In genomic region chr2:119846929-119847328, GRCm38 (mm10) we compare ENCODE assay signal across 10 mouse cellular contexts. TPM values are rescaled to one million over a fixed set of nuclear protein-coding genes. Genes with fewer than 3 reads are reported as not detected.
DNase-seq lines count a peak whose midpoint lies in the region; ATAC-seq and TF ChIP-seq lines count a peak whose summit lies in the region.
"Had no signal": no experiment of that assay in that cellular context is flagged by ENCODE, and none has a peak within 500 bp of the region (broad histone marks: within the 10 kb centered on the region; RNA-seq: fewer than 3 reads in every experiment).

No protein-coding gene starts in this region.

- no peaks in the 10 kb centered on the region for H3K9me3 ChIP-seq in midbrain, postnatal 0 days (ENCODE audit: low read length)
- 0 out of 2 replicates have a peak, but pooled peaks cover 3% of the 10 kb centered on the region for H3K9me3 ChIP-seq in midbrain, embryonic 10.5 days (replicated peaks)
- H3K9me3 ChIP-seq in hindbrain, embryonic 11.5 days (ENCODE audit: control insufficient read depth, low read length), result no peaks in the 10 kb centered on the region

- no peaks in the 10 kb centered on the region for H3K27me3 ChIP-seq in midbrain, postnatal 0 days (ENCODE audit: insufficient read depth, low read length)
- no peaks in the 10 kb centered on the region for H3K27me3 ChIP-seq in midbrain, embryonic 10.5 days (ENCODE audit: low read depth, poor library complexity, severe bottlenecking)
- no peaks in the 10 kb centered on the region for H3K27me3 ChIP-seq in hindbrain, embryonic 11.5 days (ENCODE audit: control insufficient read depth, insufficient read depth, low read length)

- 68% methylated on average over 4 of the region's 4 CpGs for WGBS in midbrain, postnatal 0 days
- 77% methylated on average over 4 of the region's 4 CpGs for WGBS in midbrain, embryonic 10.5 days
- 77% methylated on average over 4 of the region's 4 CpGs for WGBS in hindbrain, embryonic 11.5 days

- H3K4me2 ChIP-seq in midbrain, postnatal 0 days (ENCODE audit: low read depth, low read length, poor library complexity, severe bottlenecking), result no peak overlapping the region
- H3K4me2 ChIP-seq in hindbrain, embryonic 11.5 days (replicated peaks; ENCODE audit: low read depth, low read length), result no peak overlapping the region
- H3K4me2 ChIP-seq: lung, embryonic 14.5 days had no signal

- intact Hi-C loops in heart, postnatal 14 days (cut with DNase I), result no loop called here

- DNase-seq in midbrain, postnatal 0 days (ENCODE audit: low spot score), result peak; percentile 63
- DNase-seq in midbrain, embryonic 10.5 days (ENCODE audit: low spot score), result no peak
- peak; percentile 17 for DNase-seq in adrenal gland, postnatal 14 days
- DNase-seq in cerebellum, adult 9-10 months, result peak; percentile 99
- DNase-seq in heart, postnatal 14 days, result peak; percentile 22 to 23
- DNase-seq in T-cell, adult 2 months (ENCODE audit: low spot score), result no peak
- no peak for DNase-seq in hindbrain, embryonic 11.5 days (ENCODE audit: low spot score)
- DNase-seq: kidney, adult 8-10 months; lung, embryonic 14.5 days had no signal

- H3K9ac ChIP-seq in midbrain, postnatal 0 days (replicated peaks; ENCODE audit: low read length, poor library complexity, severe bottlenecking), result no peak overlapping the region
- H3K9ac ChIP-seq in hindbrain, embryonic 11.5 days (ENCODE audit: low read depth, low read length), result no peak overlapping the region
- H3K9ac ChIP-seq: lung, embryonic 14.5 days had no signal

- no peak overlapping the region for H3K27ac ChIP-seq in midbrain, postnatal 0 days (ENCODE audit: low read depth, low read length)
- H3K27ac ChIP-seq in midbrain, embryonic 10.5 days (replicated peaks), result no peak overlapping the region
- no peak overlapping the region for H3K27ac ChIP-seq in hindbrain, embryonic 11.5 days (ENCODE audit: low read depth, low read length)

- H3K4me3 ChIP-seq in midbrain, postnatal 0 days (ENCODE audit: low read depth, low read length), result no peak overlapping the region
- no peak overlapping the region for H3K4me3 ChIP-seq in midbrain, embryonic 10.5 days
- H3K4me3 ChIP-seq in hindbrain, embryonic 11.5 days (ENCODE audit: low read depth, low read length), result no peak overlapping the region

- H3K36me3 ChIP-seq in midbrain, postnatal 0 days (ENCODE audit: insufficient read depth, low read length), result no peaks in the 10 kb centered on the region
- no peaks in the 10 kb centered on the region for H3K36me3 ChIP-seq in midbrain, embryonic 10.5 days
- no peaks in the 10 kb centered on the region for H3K36me3 ChIP-seq in hindbrain, embryonic 11.5 days (ENCODE audit: control insufficient read depth, insufficient read depth, low read length)

- no peaks in the 10 kb centered on the region for H3K4me1 ChIP-seq in midbrain, postnatal 0 days (ENCODE audit: insufficient read depth, low read length)
- no peaks in the 10 kb centered on the region for H3K4me1 ChIP-seq in midbrain, embryonic 10.5 days
- no peaks in the 10 kb centered on the region for H3K4me1 ChIP-seq in hindbrain, embryonic 11.5 days (replicated peaks; ENCODE audit: control insufficient read depth, insufficient read depth, low read length)

- TF ChIP-seq CTCF in midbrain, postnatal 0 days (IDR thresholded peaks at IDR 0.05), result no peak

- ATAC-seq in midbrain, postnatal 0 days (ENCODE audit: low FRiP score), result no peak
- ATAC-seq in hindbrain, embryonic 11.5 days (ENCODE audit: low FRiP score), result no peak
- ATAC-seq in inflammation-experienced regulatory T-cells, adult 6 months, result no peak

RNA-seq across cellular contexts. Expression of gene Tyro3, which starts 49.4 kb away (rescaled TPM):
- 66.3 and 72.0 TPM in 2 replicates for total RNA-seq in midbrain, postnatal 0 days (2014; rRNA removed)
- 21.3 and 21.8 TPM in 2 replicates for polyA plus RNA-seq in midbrain, postnatal 0 days (2015; fragmentation: Nextera tagmentation; extraction: Ambion mirVana)
- polyA plus RNA-seq in midbrain, embryonic 10.5 days (2016; fragmentation: Nextera tagmentation; extraction: Ambion mirVana), result 27.6 and 27.9 TPM in 2 replicates
- total RNA-seq in adrenal gland, postnatal 14 days (2021), result 6.0 and 7.7 TPM in 2 replicates
- total RNA-seq in heart, postnatal 14 days (2021), result 1 to 10 TPM; 2.1 to 4.5 TPM
- polyA plus RNA-seq in hindbrain, embryonic 11.5 days (2014; fragmentation: Nextera tagmentation; extraction: Ambion mirVana), result 16.6 and 17.5 TPM in 2 replicates
- polyA plus RNA-seq in inflammation-experienced regulatory T-cells, adult 6 months (2017; shearing (Covaris generic)), result 1 to 10 TPM; 1.5 to 2.1 (median 1.6) TPM

RNA-seq across cellular contexts. Expression of gene Mga, which starts 50.1 kb away (rescaled TPM):
- total RNA-seq in midbrain, postnatal 0 days (2014; rRNA removed), result 68.4 and 75.1 TPM in 2 replicates
- polyA plus RNA-seq in midbrain, postnatal 0 days (2015; fragmentation: Nextera tagmentation; extraction: Ambion mirVana), result 11.9 and 16.2 TPM in 2 replicates
- polyA plus RNA-seq in midbrain, embryonic 10.5 days (2016; fragmentation: Nextera tagmentation; extraction: Ambion mirVana), result 23.5 and 28.2 TPM in 2 replicates
- 46.9 and 56.9 TPM in 2 replicates for total RNA-seq in adrenal gland, postnatal 14 days (2021)
- total RNA-seq in heart, postnatal 14 days (2021), result 10 to 100 TPM; 44.6 to 58.2 TPM
- polyA plus RNA-seq in hindbrain, embryonic 11.5 days (2014; fragmentation: Nextera tagmentation; extraction: Ambion mirVana), result 31.4 and 43.8 TPM in 2 replicates
- 10 to 100 TPM; 22.2 to 45.3 (median 39.9) TPM for polyA plus RNA-seq in inflammation-experienced regulatory T-cells, adult 6 months (2017; shearing (Covaris generic))

RNA-seq across cellular contexts. Expression of gene Rpap1, which starts 59.6 kb away (rescaled TPM):
- 16.0 and 20.5 TPM in 2 replicates for total RNA-seq in midbrain, postnatal 0 days (2014; rRNA removed)
- polyA plus RNA-seq in midbrain, postnatal 0 days (2015; fragmentation: Nextera tagmentation; extraction: Ambion mirVana), result 11.1 and 11.4 TPM in 2 replicates
- polyA plus RNA-seq in midbrain, embryonic 10.5 days (2016; fragmentation: Nextera tagmentation; extraction: Ambion mirVana), result 39.8 and 41.0 TPM in 2 replicates
- 14.8 and 18.9 TPM in 2 replicates for total RNA-seq in adrenal gland, postnatal 14 days (2021)
- total RNA-seq in heart, postnatal 14 days (2021), result 10 to 100 TPM; 13.2 to 13.3 TPM
- polyA plus RNA-seq in hindbrain, embryonic 11.5 days (2014; fragmentation: Nextera tagmentation; extraction: Ambion mirVana), result 19.0 and 19.9 TPM in 2 replicates
- 10 to 100 TPM; 13.7 to 20.3 (median 14.9) TPM for polyA plus RNA-seq in inflammation-experienced regulatory T-cells, adult 6 months (2017; shearing (Covaris generic))

Comparison
In these comparisons a context has a peak if more than half of its experiments do, and no peak if none do; other contexts are left out.
1. DNase-seq: peak in midbrain, postnatal 0 days (single experiment), adrenal gland, postnatal 14 days (single experiment), cerebellum, adult 9-10 months (single experiment) and heart, postnatal 14 days (2 of 2); none in midbrain, embryonic 10.5 days (single experiment), T-cell, adult 2 months (single experiment) and hindbrain, embryonic 11.5 days (single experiment).